Mouse (Mus musculus) bone marrow macrophage, adult 2 months (primary cell): Measurements from ENCODE around the gene Pnma1. TPM values are rescaled to one million over a fixed set of nuclear protein-coding genes. Genes with fewer than 3 reads are reported as not detected.
A peak's percentile ranks its signal among the peaks of the same experiment; 100 is the strongest.
"Not testable (repeated sequence)": the region's sequence is repeated elsewhere in the genome, so short reads cannot be mapped to it uniquely, and the experiment has no call there.

Source experiments
- H3K27ac ChIP-seq: 2 replicates; pipeline ENCODE4 v1.5.1; 2012; ENCODE audit warnings: low read depth, low read length; ENCODE audit not compliant: insufficient read depth
- H3K4me1 ChIP-seq: 2 replicates; pipeline ENCODE4 v1.6.1; 2012; ENCODE audit warnings: low read length; ENCODE audit not compliant: control insufficient read depth, insufficient read depth
- H3K4me3 ChIP-seq: 2 replicates; pipeline ENCODE4 v1.5.1; 2012; ENCODE audit warnings: mild to moderate bottlenecking, low read length, moderate library complexity; ENCODE audit not compliant: insufficient read depth
- CTCF ChIP-seq: IDR thresholded peaks from 2 replicates; pipeline ENCODE4 v1.5.1; 2012; ENCODE audit warnings: low read depth, mild to moderate bottlenecking, low read length, moderate library complexity
- POLR2A ChIP-seq: IDR thresholded peaks from 2 replicates; pipeline ENCODE4 v1.6.1; 2012; ENCODE audit warnings: mild to moderate bottlenecking, low read depth, low read length, borderline replicate concordance
- polyA plus RNA-seq: library from polyadenylated mRNA; stranded (reverse); fragments of >200 nt; gene quantifications from 2 replicates; pipeline ENCODE4 v1.2.4, GENCODE M21; 2012; ENCODE audit not compliant: missing spikeins, insufficient read depth, insufficient read length

The Pnma1 gene
- polyA plus RNA-seq, 1 experiment: 0.23 TPM

DNA sequence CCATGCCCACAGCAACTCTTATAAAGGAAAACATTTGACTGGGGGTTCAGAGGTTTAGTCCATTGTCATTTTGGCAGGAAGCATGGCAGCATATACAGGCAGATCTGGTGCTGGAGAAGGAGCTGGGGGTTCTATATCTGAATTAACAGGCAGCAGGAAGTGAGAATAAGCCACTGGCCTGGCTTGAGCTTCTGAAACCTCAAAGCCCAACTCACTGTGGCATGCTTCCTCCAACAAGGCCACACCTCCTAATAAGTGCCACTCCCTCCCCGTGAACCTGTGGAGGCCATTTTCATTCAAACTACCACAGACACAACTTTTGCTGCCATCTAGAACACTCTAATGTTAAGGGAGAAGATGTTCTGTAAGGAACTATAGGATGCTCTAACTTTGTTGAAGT lies 40.6 kb downstream of the Pnma1 start:
- TF ChIP-seq POLR2A (no peak), CTCF (no peak)
- peaks cover 9% of the 10 kb centered on the region for H3K4me1 ChIP-seq
- H3K27ac ChIP-seq: no peak overlapping the region
- no peak overlapping the region for H3K4me3 ChIP-seq

DNA sequence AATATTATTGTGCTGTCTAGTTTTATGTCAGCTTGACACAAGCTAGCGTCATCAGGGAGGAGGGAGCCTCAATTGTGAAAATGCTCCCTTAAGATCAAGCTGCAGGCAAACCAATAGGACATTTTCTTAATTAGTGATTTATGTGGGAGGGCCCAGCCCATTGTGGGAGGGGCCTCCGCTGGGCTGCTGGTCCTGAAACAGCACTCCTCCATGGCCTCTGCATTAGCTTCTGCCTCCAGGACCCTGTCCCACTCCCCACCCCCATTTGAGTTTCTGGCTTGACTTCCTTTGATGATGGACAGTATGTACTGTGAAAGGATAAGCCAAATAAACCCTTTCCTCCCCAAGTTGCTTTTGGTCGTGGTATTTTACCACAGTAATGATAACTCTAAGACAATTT lies 41.3 kb downstream of the Pnma1 start:
- H3K4me3 ChIP-seq: no peak overlapping the region
- TF ChIP-seq CTCF (no peak), POLR2A (no peak)
- H3K27ac ChIP-seq: no peak overlapping the region
- peaks cover 9% of the 10 kb centered on the region for H3K4me1 ChIP-seq

DNA sequence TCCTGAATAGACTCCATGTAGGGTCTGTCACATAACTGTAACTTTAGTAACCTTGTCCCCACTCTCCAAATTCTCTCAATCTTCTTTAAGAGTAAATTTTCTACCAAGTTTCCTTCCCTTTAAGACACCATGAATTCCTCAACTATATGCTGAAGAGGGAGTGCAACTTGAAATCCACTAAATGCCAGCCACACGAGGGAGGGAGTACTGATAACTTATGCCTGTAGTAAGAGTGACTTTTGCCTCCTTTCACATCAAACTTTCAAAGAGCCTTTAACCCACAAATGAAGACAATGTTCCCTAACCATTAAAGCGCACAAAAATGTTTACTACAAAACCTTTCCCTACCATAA lies 46.8 kb downstream of the Pnma1 start:
- Histone ChIP-seq H3K4me3 (peak overlapping the region; percentile 62; the same call in 1 of the 2 replicates), H3K27ac (no peak overlapping the region), H3K4me1 (0 out of 2 replicates have a peak, but pooled peaks cover 2% of the 10 kb centered on the region)
- TF ChIP-seq POLR2A: no peak
- no peak for TF ChIP-seq CTCF

DNA sequence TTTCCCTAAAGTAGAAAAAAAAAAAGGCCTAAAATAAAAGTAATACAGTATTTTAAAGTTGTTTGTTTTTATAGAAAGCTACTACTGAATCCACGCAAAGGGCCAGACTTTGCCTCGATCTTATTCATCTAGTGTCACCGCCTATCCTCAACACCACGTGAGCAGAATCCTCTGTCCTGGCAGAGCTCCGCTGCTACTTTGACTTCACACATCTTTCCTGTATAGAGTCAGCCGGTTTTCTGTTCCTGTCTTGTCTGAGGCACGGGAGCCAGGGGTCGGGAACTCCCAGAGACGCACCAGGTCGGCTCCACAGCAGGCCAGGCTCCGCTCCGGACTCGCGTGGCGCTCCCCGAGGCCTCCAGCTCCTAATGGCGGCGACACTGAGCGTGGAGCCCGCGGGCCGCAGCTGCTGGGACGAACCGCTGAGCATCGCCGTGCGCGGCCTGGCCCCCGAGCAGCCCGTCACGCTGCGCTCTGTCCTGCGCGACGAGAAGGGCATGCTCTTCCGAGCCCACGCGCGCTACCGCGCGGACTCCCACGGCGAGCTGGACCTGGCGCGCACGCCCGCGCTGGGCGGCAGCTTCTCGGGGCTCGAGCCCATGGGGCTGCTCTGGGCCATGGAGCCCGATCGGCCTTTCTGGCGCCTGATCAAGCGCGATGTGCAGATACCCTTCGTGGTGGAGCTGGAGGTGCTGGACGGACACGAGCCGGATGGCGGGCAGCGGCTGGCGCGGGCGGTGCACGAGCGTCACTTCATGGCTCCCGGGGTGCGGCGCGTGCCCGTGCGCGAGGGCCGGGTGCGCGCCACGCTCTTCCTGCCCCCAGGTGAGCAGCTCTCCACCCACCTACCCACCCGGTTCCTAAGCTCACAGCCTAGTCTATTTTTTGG lies 47.4 kb downstream of the Pnma1 start, which contains the start of gene Acot6:
TSS of gene Acot6 (plus strand) at position 51 of the 889 bp plus-strand sequence.
- not testable (repeated sequence) for H3K4me1 ChIP-seq, H3K27ac ChIP-seq
- peak within 1 kb of the TSS; percentile 62 for H3K4me3 ChIP-seq

DNA sequence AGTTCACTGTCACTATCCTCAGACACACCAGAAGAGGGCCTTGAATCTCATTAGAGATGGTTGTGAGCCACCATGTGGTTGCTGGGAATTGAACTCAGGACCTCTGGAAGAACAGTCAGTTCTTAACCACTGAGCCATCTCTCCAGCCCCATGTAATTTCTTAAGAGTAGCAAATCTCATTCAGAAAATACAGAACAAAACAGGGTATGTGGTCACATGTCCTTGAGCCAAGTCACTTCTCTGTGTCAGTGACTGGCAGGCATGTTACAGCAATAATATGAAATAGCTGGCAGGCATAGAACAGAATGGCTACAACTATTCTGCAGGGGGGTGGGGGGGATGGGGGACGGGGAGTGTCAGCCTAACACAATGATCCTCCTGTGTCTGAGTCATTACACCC lies 48.2 kb downstream of the Pnma1 start:
- Histone ChIP-seq H3K4me1 (0 out of 2 replicates have a peak, but pooled peaks cover 2% of the 10 kb centered on the region), H3K27ac (no peak overlapping the region), H3K4me3 (no peak overlapping the region)
- TF ChIP-seq POLR2A (no peak), CTCF (no peak)

DNA sequence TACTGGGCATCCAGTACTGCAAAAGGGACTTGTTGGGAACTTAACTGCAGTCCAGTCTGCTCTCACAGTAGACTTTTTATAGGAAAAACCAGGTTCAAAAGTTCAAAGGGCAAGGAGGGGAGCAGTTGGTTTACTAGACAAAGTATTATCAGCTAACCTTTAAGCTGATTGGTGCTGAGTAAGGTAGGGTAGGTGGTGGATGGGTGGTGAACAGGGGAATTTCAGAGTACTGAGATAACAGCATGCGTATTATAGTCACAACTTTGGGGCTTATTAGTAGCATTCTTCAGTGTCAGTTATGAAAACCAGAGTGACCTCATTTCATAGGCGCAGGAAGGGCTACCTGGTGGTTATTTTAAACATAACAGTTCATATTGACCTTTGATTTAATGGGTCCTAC lies 48.7 kb downstream of the Pnma1 start:
- no peak for TF ChIP-seq POLR2A
- no peak for TF ChIP-seq CTCF
- H3K4me3 ChIP-seq: no peak overlapping the region
- no peak overlapping the region for H3K27ac ChIP-seq
- H3K4me1 ChIP-seq: 0 out of 2 replicates have a peak, but pooled peaks cover 2% of the 10 kb centered on the region

Other genes with a start within 250 kb of the Pnma1 start
- gene Numb, start 226.6 kb downstream of the Pnma1 start, polyA plus RNA-seq: 33.0 and 42.4 TPM in 2 replicates
- gene Riox1, start 197.9 kb downstream of the Pnma1 start, polyA plus RNA-seq: 7.2 and 8.0 TPM in 2 replicates
- gene Heatr4, start 163.6 kb downstream of the Pnma1 start, polyA plus RNA-seq: not detected in 2 replicates
- gene Acot2, start 160.6 kb downstream of the Pnma1 start, polyA plus RNA-seq: 12.5 and 15.0 TPM in 2 replicates
- gene Acot1, start 139.0 kb downstream of the Pnma1 start, polyA plus RNA-seq: 13.0 and 14.5 TPM in 2 replicates
- gene Acot4, start 110.1 kb downstream of the Pnma1 start, polyA plus RNA-seq: 0.09 and 0.36 TPM in 2 replicates
- gene Gm49366, start 109.6 kb downstream of the Pnma1 start, polyA plus RNA-seq: not detected in 2 replicates
- not detected in 2 replicates for gene Acot3, start 96.3 kb downstream of the Pnma1 start, polyA plus RNA-seq
- gene Acot5, start 79.2 kb downstream of the Pnma1 start, polyA plus RNA-seq: not detected in 2 replicates
- gene Acot6, start 47.8 kb downstream of the Pnma1 start, polyA plus RNA-seq: 0.47 and 0.49 TPM in 2 replicates
- 3.9 TPM in 2 replicates for gene Dnal1, start 34.1 kb downstream of the Pnma1 start, polyA plus RNA-seq
- gene Elmsan1, start 70.4 kb upstream of the Pnma1 start, polyA plus RNA-seq: 26.6 and 33.7 TPM in 2 replicates
- 46.7 and 50.7 TPM in 2 replicates for gene Ptgr2, start 136.7 kb upstream of the Pnma1 start, polyA plus RNA-seq
- gene Zfp410, start 168.4 kb upstream of the Pnma1 start, polyA plus RNA-seq: 26.3 and 27.3 TPM in 2 replicates
- gene Coq6, start 213.2 kb upstream of the Pnma1 start, polyA plus RNA-seq: 7.1 and 10.5 TPM in 2 replicates
- gene Fam161b, start 213.3 kb upstream of the Pnma1 start, polyA plus RNA-seq: 0.64 TPM in 2 replicates